Mouse (Mus musculus) spleen, postnatal 36 days (tissue): Measurements from ENCODE around the gene Gm42742.

ENCODE experiments used
- DNase-seq, 2 experiments: peaks; one replicate each; pipeline ENCODE4 v3.0.0; 2022; ENCODE audit warnings: low spot score in 2 of 2, mixed read lengths in 1 of 2

The Gm42742 gene

GRCm38 (mm10) chr7:127003620-127004019 lies 17.3 kb downstream of the Gm42742 start:
- no peak for DNase-seq

- no peak for DNase-seq
These were observed 21.3 kb downstream of the Gm42742 start for GRCm38 (mm10) chr7:126999568-126999967.

- no peak for DNase-seq
These were observed 24.4 kb downstream of the Gm42742 start for GRCm38 (mm10) chr7:126996449-126996848.

GRCm38 (mm10) chr7:126988816-126989215 lies 32.1 kb downstream of the Gm42742 start:
- DNase-seq = no peak

- no peak for DNase-seq
These were observed 34.6 kb downstream of the Gm42742 start for GRCm38 (mm10) chr7:126986319-126986718.

GRCm38 (mm10) chr7:126984667-126985444 lies 36.0 kb downstream of the Gm42742 start:
- DNase-seq = no peak

- DNase-seq = no peak
These were observed 37.8 kb downstream of the Gm42742 start for GRCm38 (mm10) chr7:126983113-126983512.

GRCm38 (mm10) chr7:126982054-126982453 lies 38.8 kb downstream of the Gm42742 start:
- no peak for DNase-seq

- no peak for DNase-seq
These were observed 39.3 kb downstream of the Gm42742 start for GRCm38 (mm10) chr7:126981601-126982000.

GRCm38 (mm10) chr7:126978841-126979240 lies 42.1 kb downstream of the Gm42742 start:
- peak in 1 of 2 experiments; percentile 33 for DNase-seq

GRCm38 (mm10) chr7:126976878-126977459 lies 43.9 kb downstream of the Gm42742 start:
- no peak for DNase-seq

GRCm38 (mm10) chr7:126975950-126976866 lies 44.7 kb downstream of the Gm42742 start, which contains the start of gene Cdiptos:
Gene Cdiptos, minus strand, starts transcription at chr7:126976098.
- DNase-seq = peak; percentile 92 to 94

GRCm38 (mm10) chr7:126975893-126975949 lies 45.2 kb downstream of the Gm42742 start, which contains the start of gene Cdipt:
Gene Cdipt, plus strand, starts transcription at chr7:126975914.
- DNase-seq = no peak

- DNase-seq = peak in 1 of 2 experiments; percentile 24
These were observed 45.4 kb downstream of the Gm42742 start for GRCm38 (mm10) chr7:126975493-126975892.

- DNase-seq = no peak
These were observed 53.5 kb downstream of the Gm42742 start for GRCm38 (mm10) chr7:126967361-126967760.

- no peak for DNase-seq
These were observed 55.3 kb downstream of the Gm42742 start for GRCm38 (mm10) chr7:126965568-126965967.
